Mouse (Mus musculus) adrenal gland, postnatal 4 days (tissue): ENCODE data around the gene Nfya. TPM values are rescaled to one million over a fixed set of nuclear protein-coding genes. Genes with fewer than 3 reads are reported as not detected.

ENCODE experiments used
- DNase-seq, 2 experiments: peaks; one replicate each; pipeline ENCODE4 v3.0.0; 2021 to 2022; ENCODE audit warnings: low spot score in 2 of 2, mixed read lengths in 2 of 2
- total RNA-seq, 2 experiments: library from RNA; stranded (reverse); gene quantifications; 2 replicates each; pipeline ENCODE4 v1.2.3; 2021

Nfya gene
- total RNA-seq, 2 experiments from 2014 or later, result 28.3 to 35.4 TPM

GRCm38 (mm10) chr17:48431054-48431453 is 21.3 kb upstream of the Nfya start:
- DNase-seq, result no peak

DNA sequence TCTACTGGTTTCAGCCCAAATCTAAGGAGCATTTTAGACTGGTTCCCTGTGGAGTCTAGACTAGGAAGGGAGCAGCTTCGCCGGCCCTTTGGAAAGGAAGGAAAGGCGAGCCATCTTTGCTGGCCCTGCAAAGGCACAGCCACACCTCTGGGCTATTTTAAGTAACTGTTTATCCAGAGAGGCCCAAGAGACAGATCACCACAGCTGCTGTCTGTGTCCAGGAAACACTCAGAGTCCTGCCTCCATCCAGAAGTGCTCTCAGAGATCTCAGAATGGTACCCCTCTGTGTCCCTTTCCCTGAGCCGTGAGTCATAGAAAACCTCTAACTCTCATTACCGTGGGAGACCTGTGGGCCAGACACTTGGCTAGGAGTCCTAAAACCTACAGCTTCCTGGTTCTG is 20.7 kb upstream of the Nfya start:
- DNase-seq, result no peak

DNA sequence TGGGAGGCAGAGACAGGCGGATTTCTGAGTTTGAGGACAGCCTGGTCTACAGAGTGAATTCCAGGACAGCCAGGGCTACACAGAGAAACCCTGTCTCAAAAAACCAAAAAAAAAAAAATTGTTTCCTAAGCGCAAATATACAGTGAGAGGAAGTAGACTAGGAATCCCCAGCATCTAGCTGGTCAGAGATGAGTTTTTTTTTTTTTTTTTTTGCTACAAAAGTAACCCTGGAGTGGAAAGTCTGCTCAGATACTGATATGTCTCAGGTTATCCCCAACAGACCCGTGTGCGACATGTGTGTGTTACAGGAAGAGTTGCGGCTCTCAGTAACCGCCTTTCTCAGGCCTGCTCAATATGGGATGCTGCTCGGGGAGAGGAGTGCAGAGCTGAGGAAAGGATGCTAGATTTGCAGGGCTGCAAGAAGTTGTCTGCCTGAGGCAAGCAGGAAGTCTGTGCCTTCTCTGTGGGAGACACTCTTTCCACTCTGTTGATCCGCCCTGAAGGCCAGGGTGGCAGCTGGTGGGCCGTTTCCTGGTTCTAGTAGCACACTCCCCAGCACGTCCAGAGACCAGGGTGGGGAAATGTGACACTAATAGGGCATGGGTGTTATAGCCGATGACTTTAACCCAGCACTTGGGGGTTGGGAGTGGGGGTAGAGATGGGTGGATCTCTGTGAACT is 18.3 kb upstream of the Nfya start:
- DNase-seq, result no peak

DNA sequence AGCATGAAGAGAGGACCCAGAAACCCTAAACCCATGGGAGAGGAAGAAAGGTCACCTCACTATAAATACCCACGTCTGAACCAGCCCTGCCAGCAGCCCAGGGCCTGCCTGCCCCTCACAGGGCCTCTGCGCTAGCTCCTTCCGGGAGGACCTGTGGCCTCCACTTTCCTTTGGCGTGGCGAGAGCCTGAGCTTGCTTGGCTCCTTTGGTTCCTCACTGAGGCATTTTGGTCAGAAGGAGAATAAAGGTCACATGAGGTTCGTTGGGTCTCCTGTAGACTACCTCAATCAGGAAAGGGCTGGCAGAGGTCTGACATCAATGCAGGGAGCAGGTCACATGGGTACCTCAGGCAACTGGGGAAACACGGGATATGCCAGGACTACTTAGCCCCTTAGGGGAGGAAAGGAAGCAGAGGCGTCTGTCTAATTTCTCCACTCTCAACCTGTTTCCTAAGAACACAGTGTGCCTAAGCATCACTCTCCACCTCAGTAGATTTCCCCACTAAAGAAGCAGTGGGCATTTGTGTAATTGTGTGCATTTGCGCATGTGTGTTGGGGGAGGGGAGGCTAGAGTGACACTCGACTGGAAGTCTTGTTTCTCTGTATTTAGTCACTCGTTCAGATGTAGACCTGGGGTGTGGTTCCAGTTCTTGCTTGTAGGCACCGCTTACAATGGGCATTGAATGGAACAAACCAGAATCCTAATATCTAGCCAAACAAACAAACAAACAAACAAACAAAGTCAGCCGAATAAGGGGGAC is 17.5 kb upstream of the Nfya start:
- no peak for DNase-seq

DNA sequence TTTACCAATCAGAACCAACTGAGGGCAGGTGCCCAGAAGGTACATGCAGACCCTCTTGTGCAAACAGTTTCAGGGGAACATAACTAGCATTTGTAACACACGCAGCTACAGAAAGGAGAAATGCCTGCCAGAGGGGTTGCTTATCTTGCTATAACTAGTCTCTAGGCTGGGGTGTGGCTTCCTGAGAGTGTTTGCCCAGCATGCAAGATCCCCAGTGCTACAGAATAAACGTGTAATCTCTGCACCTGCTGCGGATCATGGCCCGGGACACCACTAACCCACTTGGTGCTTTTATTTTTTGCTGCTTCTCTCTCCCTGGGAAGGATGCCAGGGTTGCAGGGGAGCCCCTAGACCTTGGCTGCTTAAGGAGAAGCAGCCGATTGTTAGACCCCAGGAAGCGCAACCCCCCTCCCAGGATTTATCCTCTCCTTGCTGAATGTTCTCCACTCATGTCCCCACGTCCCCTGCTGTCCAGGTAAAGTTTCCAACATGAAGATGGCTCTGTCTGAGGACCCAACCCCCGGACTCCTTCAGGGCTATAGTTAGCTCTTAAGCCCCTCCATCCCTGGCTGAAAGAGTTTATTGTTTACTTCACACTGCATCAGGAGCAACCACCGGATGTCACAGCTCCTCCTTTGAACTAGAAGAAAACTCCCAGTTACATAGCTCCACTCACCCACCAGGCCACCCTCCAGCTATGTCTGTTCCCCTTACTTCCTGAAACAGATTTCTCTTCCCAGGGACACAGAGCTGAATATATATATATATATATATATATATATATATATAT is 16.3 kb upstream of the Nfya start:
- no peak for DNase-seq

GRCm38 (mm10) chr17:48424237-48424636 is 14.5 kb upstream of the Nfya start:
- DNase-seq, result no peak

GRCm38 (mm10) chr17:48419571-48419970 is 9.9 kb upstream of the Nfya start:
- no peak for DNase-seq

- DNase-seq, result no peak
Observed at GRCm38 (mm10) chr17:48418781-48419180, 9.1 kb upstream of the Nfya start.

DNA sequence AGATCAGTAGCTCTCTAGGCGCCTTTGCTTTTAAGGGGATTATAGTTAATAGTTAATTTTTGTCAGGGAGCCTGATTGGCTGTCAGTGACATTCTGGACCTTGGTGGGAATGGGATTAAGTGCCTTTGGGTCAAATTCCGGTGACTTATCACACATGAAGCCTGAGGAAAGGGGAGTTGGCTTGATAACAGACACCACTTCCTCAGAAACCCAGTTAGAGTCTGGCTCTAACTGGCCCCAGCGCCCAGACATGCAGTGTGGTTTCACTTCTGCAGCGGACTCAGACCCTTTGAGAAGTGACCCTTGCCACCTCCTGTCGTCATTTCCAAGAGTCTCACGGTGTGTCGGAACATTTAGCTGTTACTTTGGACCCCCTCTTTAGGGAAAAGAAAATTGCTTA is 8.5 kb upstream of the Nfya start:
- no peak for DNase-seq

DNA sequence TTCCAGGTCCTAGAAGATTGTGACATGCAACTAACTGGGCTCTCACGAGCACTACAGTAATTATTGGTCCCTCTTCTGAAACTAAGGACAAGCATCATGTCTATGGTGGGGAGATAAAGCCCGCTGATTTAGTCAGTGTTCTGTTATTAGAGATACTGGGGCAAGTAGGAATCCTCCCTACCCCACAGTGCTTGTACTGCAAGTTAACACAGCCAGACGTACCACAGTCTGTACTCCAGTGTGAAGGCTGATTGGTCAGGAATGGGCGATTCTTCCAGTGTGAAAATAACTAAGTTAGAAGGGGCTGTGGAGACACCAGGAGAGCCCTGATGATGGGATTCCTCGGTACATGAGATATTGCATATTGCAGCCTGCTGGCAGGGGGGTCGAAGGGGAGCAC is 7.8 kb upstream of the Nfya start:
- DNase-seq, result no peak

DNA sequence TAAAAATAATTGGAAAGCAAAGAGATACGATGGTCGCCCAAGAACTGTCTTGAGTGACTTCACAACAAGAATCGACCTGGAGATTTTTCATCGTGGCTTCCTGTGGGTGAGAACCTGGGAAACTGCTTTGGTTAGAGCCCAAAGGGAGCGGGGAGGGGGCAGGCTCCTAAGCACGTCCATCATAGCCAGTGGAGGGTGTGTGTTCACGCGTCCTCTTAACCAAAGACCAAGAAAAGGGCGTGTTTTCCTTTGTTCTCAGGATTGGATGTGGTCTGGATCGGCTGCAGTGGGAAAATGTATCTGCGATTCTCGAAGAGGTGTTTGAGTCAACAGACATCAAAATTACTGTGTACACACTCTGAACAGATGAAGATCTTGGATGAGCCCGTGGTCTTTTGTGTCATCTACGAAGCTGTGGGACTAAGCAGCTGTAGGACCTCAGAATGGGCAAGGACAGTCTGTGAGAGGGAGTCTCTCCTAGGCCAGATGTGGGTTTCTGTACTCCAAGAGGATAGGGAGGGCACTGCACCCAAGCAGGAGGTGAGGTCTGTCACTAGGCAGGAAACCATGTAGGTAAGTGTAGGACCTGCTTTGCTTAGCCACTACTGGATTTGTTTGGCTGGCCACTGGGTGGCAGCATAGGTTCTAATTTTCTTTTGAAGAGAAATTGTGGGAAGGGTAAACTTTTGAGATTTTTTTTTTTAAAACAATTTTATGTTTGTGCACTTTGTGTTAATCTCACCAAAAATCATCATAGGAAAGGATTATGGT is 6.9 kb upstream of the Nfya start:
- DNase-seq, result no peak

- DNase-seq, result no peak
Observed at GRCm38 (mm10) chr17:48416011-48416410, 6.3 kb upstream of the Nfya start.

DNA sequence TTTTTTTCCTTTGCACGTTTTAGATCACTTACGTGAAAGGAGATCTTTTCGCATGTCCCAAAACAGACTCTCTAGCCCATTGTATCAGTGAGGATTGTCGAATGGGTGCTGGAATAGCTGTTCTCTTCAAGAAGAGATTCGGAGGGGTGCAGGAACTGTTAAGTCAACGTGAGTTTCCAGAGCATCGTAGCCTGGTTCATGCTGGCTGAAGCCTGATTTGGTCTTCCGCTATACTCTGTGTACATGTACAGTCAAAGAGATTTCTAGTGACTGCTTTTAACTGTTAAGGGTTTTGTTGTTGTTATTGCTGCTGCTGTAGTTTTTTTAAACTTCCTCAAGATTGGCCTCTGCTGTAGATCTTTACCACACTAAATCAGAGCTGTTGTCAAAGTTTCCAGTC is 1.5 kb upstream of the Nfya start:
- no peak for DNase-seq

DNA sequence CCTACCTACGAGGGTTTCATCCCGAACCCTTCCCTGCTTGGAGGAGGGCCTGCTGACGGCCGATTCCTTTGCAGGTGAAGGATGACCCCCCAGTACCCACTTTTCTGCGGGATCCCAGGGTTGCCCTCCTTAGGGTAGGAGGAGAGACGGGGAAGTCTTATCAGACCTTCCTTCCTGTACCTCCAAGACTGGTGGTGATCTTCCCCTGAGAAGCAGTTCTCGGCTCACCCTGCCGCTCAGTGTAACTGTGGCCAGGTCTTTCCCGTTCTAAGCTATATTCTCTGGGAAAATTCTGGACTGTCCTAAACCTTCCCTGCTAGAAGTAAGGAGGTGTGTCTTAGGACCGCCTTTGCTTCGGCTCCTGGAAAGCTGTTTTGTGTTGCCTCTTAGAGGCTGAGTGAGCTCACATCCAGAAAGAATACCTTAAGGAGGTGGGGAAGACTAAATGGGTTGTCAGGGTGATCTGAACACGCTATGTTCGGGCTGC is 636 bp upstream of the Nfya start:
- DNase-seq, result no peak

GRCm38 (mm10) chr17:48408526-48409291 is 997 bp downstream of the Nfya start:
- DNase-seq, result peak; percentile 50 to 58

DNA sequence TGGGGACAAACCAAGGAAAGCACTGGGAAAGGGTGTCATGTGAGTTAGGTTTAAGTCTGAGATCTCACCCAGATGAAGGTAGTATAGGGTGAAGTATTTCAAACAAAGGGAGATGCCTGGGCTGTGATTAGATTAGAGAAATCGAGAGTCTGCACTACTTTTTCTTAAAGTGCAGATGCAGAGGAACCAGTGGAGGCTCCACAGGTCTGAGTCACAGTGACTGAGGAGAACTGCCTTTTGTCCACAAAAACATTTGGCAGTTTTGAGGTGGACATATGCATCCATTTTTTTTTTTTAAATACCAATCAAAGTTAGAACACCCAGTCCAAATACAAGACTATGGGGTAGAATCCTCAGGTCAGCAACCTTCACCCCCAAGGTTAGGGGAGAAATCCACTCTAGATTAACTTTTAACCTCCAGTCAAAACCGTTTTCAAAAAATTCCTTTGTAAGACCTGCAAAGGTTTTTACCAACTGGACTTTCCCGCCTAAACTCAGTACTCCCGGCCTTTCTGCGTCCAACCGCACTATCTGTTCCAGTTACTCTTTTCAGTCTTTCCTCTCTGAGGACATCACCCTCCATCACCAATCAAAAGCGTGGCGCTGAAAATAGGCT is 1.7 kb downstream of the Nfya start:
- no peak for DNase-seq

GRCm38 (mm10) chr17:48407154-48407553 is 2.6 kb downstream of the Nfya start:
- no peak for DNase-seq

- no peak for DNase-seq
Observed at GRCm38 (mm10) chr17:48404706-48405105, 5.0 kb downstream of the Nfya start.

GRCm38 (mm10) chr17:48403848-48404247 is 5.9 kb downstream of the Nfya start:
- DNase-seq, result no peak

GRCm38 (mm10) chr17:48402751-48403150 is 7.0 kb downstream of the Nfya start:
- no peak for DNase-seq
